Mouse (Mus musculus) C2C12 (cell line): ENCODE results near the gene Grm8.
A peak's percentile ranks its signal among the peaks of the same experiment; 100 is the strongest.

Experiments used
- CTCF ChIP-seq: IDR thresholded peaks from one replicate; pipeline ENCODE4 v1.5.1; 2011; ENCODE audit not compliant: control insufficient read depth, insufficient read depth, insufficient read length
- MAX ChIP-seq: IDR thresholded peaks from one replicate; pipeline ENCODE4 v1.6.1; 2011; ENCODE audit warnings: mild to moderate bottlenecking, control low read depth
- MYOG ChIP-seq: IDR thresholded peaks from one replicate; pipeline ENCODE4 v1.6.1; 2011; ENCODE audit not compliant: control insufficient read depth, insufficient read length; ENCODE audit errors: extremely low read depth

DNA sequence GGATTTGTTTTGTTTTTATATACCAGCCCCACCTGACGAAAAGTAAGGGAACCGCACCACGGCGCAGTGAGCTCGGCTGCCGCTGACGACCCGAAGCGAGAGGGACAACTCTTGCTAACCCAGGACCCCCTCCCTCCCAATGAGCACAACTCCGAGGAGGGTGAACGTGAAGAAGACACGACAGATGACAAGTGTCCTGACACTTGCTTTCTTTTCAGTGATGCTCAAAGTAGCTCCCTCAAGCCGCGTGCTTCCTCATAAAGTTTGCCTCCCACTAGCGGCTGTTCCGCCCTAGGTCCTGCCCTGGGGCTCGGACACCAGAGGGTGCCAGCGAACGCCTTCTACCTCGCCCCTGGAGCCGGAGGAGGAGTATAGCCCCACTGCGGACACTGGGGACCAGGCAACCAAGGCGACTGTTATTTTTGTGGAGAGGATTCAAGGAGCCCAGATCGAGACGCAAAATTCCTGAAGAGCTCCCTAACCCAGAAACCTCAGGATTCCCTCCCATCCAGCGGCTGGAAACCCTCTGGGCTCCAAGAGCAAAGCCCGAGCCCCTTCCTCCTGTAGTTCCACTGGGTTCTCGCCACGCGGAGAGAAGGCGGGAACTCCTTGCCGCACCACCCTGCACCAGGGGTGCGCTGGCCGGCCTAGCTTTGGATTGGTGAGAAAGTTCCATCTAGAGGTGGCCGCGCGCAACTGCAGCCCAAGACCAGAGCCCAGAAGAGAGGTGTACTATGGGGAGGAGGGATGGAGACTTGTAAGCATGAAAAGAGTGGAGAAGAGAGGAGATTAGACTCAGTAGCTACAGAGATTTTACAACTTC is 644 bp upstream of the Grm8 start:
- TF ChIP-seq CTCF (peak; percentile 43), MAX (peak; percentile 72), MYOG (no peak)
